Mouse (Mus musculus): ENCODE measurements around the gene Slc17a9. TPM values are rescaled to one million over a fixed set of nuclear protein-coding genes. Genes with fewer than 3 reads are reported as not detected.

Gene Slc17a9
- total RNA-seq (2021): 1 to 10 TPM; 2.9 to 3.2 TPM
- long read RNA-seq, experiment 1, partial matches to known transcripts: 0 of 2 reads
- long read RNA-seq, experiment 1, other reads (novel, unspliced or antisense): 0 of 2 reads
- long read RNA-seq, experiment 2, partial matches to known transcripts: 0 of 3 reads
- long read RNA-seq, experiment 2, other reads (novel, unspliced or antisense): 2 of 3 reads

DNA sequence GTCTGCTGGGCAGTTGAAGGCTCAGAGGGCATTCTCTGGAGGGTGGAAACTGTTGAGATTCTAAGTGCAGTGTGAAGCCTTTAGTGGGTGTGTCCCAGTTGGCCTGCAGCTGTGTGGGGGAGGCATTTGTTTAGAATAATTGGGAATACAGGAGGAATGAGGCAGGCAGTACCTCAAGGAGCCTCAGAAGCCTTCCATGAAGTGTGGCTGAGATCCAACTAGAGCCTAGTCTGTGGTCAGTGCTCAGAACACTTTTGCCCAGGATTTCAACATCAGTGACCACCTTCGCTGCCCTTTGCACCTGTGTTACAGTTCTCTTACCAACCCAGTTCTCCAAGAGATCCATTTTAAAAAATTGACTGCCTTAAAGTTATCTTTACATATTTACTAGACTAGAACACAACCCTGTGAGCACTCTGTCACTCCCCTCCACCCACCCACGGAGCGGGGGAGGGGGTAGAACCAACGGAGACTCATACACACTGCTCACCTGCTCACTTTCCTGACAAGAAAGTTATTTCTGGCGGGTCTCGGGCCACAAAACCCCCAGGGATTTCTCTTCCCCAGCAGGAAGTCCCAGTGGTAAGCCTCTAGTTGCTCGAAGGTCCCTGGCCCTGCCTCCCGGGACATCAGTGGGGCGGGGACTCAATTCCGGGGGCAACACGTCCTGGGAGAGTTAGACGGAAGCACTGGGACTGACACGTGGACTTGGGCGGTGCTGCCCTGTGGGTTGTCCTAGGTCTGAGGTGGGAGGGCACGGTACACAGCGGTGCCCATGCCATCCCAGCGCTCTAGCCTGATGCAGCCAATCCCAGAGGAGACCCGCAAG is at the start of gene Slc17a9:
TSS of gene Slc17a9 (plus strand) at position 679 of the 829 bp plus-strand sequence.
- DNase-seq (ENCODE audit: low spot score in 2 of 2): peak in 1 of 2 experiments; percentile 50

DNA sequence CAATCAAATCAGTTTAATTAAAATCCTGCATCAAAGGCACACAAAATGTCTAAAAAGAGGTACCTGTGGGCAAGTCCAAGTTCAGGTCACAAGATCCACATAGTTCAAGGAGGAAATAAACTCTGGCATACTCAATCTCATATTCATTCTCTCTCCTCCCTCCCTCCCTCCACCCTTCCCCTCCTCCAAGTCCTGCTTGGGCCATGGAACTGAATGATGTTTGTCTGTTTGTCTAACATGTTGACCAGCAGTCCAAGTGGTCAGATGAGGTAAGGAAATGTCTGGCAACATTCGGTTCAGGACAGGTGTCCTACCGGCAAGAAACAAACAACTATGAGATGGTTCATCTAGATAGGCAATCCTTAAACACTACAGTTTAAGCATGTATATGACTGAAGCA is 48.4 kb upstream of the Slc17a9 start:
- no peak for DNase-seq (ENCODE audit: low spot score in 2 of 2)

DNA sequence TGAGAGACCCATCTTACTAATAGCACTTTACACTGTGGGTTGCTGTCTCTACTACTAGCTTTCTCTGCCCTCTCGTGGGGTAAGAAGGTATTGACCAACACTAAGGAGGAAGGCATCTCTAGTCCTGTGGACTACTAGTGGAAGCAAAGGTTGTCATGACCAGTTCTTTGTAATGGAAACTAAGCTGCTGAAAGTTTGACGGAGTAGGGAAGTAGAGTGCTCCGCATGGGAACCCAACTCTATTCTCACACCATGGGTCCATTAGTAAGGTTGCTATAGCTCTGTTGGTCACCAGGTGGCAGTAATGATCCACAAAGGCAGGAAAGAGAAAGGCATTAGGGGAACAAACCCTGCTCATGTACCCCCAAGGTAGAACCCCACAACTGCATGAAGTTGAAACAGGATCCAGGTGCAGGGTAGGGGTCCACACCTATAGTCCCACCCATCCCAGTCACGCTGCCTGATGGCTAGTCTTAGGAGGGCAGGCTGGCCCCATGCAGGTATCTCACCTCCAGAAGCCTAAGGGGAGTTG is 46.4 kb upstream of the Slc17a9 start:
- DNase-seq (ENCODE audit: low spot score in 2 of 2): peak in 1 of 2 experiments; percentile 32

DNA sequence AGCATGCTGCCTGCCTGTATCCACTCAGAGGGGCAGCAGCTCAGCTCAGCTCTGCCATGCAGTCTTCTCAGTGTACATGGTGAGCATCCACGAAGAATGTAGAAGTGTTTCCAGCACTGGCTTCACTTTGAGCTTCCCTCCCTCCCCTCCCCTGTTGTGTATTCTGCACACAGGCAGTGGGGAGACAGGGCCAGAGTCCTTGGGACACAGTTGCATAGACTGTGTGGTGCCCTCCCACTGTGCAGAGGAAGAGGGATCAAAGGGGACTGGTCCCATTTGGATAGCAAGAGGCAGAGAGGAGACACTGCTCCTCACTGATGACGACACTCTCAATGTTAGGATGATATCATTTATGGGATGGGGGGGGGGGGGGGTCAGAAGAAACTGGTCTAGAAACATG is 43.8 kb upstream of the Slc17a9 start:
- no peak for DNase-seq (ENCODE audit: low spot score in 2 of 2)

DNA sequence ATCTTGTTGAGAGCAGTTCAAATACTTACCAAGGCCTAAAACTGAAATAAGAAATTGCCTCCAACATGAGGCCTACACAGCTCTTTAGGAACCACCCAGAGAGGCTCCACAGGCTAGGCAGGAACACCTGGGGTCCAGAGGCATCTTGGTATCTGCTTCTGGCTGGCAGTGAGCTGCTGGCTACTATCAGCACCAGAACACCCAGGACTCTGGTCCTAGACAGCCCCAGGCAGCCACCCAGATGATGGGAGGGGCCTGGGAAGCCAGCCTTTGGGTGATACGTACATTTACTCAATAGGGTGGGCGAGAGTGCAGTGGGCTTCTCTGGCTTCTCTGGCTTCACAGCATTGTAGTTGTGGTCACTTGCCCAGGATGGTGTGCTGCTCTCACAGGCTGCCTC is 41.5 kb upstream of the Slc17a9 start:
- DNase-seq (ENCODE audit: low spot score in 2 of 2): no peak

DNA sequence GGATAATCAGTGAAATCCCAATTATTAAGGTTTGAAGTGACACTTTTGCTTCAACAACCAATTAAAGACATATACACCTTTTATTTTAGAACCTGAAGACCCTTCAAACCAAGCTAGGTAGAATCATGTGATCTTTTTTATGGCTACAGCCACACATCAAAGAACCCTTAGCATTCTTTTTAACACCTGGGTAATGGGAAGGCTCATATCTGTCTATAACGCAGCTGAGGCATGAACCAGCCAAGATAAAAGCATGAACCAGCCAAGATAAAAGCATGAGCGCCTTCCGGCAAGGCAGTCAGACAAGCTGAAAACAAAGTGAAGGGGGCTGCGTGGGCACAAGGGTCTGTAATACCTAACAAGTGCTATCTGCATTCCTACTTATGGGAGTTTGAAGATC is 41.0 kb upstream of the Slc17a9 start:
- DNase-seq (ENCODE audit: low spot score in 2 of 2): no peak

DNA sequence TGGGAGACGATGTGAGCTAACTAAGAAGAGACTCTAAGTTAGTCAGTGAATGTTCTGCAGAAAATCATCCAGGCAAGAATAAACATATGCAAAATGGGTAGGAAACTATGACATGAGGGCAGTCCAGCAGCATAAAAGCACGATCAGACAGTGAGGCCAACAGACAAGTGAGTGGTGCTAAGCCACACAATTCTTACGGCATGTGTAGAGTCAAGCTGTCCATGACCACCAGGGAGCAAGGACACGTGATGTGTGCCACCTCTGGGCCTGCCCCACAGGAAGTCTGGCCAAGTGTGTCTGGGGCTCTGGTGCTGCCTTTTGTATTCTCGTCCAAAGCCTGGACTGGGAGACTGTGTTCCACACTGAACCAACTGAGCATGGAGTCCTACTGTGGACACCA is 35.2 kb upstream of the Slc17a9 start:
- no peak for DNase-seq (ENCODE audit: low spot score in 2 of 2)

DNA sequence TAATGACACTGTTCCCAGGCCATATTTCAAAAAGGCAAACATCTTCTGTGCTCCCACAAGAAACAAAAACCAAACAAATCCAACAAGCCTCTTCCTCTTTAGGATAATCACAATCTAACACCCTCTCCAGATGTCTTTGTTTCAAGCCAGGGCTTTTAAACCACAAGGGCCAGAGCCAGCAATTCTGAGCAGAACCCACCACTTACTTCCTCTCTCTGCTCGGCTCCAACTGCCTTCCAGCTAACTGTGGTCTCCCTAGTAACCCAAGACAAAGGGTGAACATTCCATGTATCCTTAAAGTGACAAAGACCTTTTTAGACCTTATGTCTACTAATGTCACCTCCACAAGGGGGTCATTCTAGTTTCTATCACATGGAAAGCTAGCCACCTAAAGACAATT is 32.4 kb upstream of the Slc17a9 start:
- DNase-seq (ENCODE audit: low spot score in 2 of 2): no peak

DNA sequence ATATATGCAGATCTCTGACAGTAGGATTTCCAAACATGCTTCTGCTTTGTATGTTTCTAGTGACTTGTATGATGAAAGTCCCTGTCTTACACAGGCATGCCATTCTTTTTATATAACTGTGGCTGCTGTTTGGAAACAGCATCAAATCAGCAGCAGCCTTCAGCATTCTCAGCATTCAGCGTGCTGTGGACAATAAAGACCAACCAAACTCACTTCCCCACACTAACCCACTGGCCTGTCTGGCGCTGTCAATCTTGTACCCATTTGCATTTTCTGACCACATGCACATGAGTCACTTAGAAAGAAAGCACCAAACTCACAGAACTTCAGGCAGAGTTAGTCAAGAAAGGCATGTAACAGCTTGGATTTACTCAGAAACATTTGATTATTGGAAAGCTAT is 29.9 kb upstream of the Slc17a9 start:
- no peak for DNase-seq (ENCODE audit: low spot score in 2 of 2)

DNA sequence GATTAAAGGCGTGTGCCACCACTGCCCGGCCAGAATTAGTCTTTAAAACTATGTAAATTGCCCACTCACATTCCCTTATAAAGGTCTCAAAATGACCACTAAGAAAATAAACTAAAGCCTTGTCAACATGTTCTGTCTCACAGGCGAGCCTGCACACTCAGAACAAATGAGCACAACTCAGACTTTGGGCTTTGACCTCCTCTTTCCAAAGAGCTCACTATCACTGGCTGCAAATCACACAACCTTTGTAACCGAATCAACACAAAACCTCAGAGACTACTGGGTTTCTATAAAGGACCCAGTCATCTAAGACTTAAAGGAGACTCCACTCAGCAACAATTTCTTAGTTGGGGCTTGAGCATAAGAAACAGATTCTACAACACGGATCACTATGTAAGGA is 24.6 kb upstream of the Slc17a9 start:
- no peak for DNase-seq (ENCODE audit: low spot score in 2 of 2)

DNA sequence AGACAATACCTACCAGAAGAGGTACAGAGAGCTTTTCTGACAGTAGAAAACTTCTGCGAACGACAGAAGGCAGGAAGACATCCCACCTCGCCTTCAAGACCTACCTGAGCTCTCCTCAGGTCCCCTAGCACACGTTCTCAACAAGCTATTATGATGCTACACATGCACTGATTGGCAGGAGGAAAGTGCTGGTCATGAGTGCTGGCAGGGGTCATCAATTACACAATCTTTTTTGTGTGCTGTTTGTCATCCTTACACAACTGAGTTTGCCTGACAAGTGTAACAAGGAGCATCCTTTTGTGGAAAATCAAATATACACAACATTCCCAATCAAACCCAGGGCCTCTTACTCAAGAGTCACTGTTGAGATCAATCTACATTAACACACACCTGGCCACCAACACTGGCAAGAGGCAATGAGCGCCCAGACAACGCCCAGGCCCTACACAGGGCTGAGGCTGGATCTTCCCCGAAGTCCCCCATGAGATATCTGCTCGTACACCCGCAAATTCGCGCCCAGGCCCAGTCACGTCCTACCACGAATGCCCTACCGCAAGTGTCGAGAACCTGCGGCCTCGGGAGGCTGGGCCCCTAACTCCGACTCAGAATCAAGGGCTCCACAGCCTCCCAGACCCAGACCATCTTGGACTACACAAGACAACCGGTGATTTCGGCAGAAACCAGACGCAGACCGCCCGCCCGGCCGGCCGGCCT is 23.9 kb upstream of the Slc17a9 start:
- DNase-seq (ENCODE audit: low spot score in 2 of 2): no peak

DNA sequence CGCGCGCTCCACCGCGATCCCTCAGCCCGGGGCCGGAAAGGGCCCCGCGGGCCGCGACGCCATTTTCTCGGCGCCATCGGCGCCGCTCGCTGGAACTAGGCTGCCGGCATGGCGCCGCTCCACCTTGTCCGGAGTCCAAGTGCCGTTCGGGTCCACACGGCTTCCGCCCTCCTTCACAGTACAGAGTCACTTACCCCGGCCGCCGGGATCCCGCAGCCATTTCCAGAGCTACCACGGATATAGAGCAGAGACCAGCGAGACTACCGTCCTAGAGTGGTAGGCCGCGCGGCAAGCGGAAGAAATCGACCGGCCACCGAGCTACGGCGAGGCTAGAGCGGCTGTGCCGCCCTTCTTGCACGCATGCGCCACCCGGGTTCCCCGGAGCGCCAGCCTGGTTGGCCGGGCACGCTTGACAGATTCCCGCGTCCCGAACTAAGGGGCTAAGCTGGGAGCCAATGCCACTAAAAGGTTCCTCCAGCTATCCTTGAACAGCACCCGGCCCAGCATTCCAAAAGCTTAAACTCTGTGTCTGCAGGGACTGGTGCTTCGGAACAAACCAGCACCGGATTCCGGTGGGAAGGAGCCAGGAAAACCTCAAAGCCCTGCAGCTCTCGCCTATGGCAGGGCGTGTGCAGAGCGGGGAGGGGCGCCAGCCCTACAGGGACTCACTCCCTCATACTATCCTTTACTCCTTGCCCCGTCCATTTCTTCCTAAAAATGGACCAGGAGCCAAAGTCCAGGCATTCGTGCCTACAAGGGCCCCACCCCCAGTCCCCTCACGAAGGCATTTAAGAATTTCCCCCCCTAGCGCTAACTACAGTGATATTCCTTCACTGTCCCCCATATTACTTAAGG is 23.1 kb upstream of the Slc17a9 start:
- peak; percentile 75 to 82 for DNase-seq (ENCODE audit: low spot score in 2 of 2)

DNA sequence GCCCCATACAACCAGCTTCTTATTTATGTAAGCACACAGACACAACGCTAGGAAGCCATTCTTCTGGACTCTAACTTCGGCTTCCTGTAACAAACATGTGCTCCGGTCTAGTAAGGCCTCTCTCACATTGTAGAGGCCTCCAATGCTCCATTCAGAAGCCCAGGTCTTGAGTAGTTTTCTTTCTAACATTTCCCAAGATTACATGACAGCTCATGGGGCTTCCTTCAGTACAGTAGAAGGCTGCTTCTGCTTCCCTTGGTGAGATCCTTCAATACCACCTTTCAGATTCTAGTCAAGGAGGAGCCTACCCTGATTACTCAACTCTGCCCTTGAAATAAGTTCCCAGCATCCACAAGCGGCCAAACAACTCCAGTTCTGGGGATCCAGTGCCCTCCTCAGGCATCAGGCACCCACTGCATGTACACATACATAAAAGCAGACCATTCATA is 22.3 kb upstream of the Slc17a9 start:
- DNase-seq (ENCODE audit: low spot score in 2 of 2): no peak

DNA sequence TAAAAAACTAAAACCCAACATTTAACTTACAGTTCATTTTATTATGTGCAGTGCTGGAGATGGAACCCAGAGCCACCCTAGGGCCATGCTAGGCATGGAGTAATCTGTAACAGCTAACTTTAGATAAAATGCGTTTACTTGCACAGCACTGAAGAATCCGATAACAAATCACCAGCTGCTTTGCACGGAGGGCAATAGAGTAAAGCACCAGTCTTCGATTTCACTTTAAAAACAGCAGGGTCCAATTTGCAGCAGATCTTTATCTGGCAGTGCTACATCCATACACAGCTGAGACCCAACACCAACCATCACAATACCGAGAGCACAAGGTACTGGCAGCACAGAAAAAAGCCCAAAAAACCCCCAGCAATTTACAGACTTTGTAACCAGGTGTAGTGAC is 21.9 kb upstream of the Slc17a9 start:
- no peak for DNase-seq (ENCODE audit: low spot score in 2 of 2)

DNA sequence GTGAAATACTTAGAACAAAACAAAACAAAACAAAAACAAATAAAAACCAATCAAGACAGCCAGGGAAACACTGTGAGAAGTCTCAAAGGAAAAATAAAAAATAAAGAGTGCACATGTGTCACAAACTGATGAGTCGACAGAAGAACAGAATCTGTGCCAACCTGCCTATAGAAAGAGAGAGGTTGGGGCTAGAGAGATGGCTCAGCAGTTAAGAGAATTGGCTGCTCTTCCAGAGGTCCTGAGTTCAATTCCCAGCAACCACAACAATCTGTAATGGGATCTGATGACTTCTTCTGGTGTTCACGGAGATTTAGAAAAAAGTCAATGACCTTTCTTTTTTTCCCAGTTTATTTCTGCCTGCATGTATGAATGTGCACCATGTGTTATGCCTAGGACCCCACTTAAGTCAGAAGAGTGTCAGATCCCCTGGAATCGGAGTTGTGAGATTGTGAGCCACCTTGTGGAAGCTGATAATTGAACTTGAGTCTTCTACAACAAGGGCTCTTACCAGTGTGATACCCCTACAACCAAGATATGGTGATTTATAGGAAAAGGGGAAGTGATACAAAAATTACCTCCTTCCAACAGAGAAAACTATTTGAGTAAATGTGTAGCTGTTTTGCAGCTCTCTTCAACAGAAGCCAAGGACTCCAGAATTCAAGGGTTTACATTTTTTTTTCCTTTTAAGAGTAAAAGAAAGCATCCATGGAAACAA is 21.3 kb upstream of the Slc17a9 start:
- DNase-seq (ENCODE audit: low spot score in 2 of 2): no peak

DNA sequence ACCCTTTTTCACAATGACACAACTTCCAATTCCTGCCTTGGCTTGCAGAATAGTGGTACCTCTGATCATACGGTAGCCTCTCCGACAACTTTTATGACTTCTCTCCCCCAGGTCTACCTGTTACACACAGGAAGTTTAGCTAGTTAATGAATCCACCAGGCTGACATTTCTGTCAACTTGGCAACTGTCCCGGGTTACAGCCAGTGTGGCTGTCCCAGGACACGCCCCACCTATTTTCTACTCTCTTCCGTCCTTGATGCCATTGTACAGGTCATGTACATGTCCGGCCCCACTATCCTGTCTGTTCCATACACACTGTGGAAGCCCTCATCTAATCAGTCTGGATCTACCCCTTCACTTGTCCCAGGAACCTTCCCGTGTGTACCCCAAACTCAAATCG is 20.5 kb upstream of the Slc17a9 start:
- no peak for DNase-seq (ENCODE audit: low spot score in 2 of 2)

DNA sequence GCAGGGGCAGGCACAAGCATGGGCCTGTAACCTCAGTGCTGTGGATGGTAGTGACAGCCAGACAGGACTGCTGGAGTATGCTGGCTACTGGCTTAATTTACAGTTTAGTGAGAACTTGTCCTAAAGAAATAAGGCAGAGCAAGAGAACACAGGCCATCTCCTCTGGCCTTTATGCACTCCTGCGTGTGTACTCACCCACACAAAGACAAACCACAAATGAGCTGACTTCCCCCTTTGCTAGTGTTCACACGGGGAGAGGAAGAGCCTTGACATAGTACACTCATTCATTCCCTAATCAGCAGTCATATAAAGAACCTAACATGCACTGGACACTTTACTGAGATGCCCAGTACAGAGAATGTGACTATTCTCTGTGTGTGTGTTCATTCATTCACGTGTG is 20.0 kb upstream of the Slc17a9 start:
- no peak for DNase-seq (ENCODE audit: low spot score in 2 of 2)

DNA sequence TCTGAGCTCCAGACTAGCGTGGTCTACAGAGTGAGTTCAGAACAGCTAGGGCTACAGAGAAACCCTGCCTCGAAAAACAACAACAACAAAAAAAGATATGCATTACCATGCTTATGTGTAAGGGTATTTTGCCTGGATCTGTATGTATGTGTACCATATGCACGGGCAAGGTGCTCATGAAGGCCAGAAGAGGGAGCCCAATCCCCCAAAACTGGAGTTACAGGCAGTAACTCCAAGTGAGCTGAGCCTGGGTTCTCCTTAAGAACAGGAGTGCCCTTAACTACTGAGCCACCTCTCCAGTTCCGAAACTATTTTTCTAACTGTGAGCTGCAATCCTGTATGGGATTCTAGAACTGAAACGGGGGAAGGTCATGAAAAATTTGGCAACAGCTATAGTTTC is 19.1 kb upstream of the Slc17a9 start:
- DNase-seq (ENCODE audit: low spot score in 2 of 2): no peak

DNA sequence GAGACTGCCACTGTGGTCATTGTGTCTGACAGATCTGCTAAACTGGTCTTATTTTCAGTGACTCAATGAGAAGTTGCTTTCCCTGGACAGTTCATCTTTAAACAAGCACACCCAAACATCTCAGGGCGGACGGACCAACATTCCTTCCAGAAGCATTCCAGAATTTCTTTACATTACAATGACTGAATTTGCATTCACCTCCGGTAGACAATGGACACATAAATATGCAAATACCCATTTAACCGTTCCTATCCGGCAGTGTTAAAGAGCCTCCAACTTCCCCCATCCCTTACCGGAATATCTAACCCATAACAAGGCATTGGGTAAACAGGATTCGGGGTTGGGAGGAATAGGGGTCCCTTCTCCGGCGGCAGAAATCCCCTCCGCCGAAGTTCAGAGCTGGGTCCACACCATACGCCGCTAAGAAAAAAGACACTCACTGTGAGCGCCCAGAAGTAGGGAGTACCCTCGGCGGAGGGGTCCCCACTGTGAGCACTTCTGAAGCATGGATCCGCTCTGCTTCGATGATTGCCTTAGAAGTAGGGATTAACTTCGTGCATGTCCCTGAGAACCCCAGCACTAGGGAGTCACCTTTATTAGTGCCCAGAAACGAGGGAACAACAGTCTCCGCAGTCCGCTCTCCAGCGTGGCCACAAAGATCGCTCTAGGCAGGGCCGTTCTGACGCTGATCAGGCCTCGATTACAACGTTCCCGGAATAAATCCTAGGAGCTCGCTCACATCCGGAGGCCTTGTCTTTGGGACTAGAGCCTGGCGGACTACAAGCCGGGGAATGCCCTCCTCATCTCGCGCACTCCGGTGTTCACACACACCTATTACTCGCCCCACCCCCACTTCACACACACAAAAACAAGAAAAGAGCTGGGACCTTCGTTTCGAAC is 15.8 kb upstream of the Slc17a9 start:
- no peak for DNase-seq (ENCODE audit: low spot score in 2 of 2)

All from adrenal gland, postnatal 4 days (tissue).